Mouse (Mus musculus): ENCODE data around the gene Adss. TPM values are rescaled to one million over a fixed set of nuclear protein-coding genes. Genes with fewer than 3 reads are reported as not detected.
"Not testable (repeated sequence)": the region's sequence is repeated elsewhere in the genome, so short reads cannot be mapped to it uniquely, and the experiment has no call there.

Gene Adss
- polyA plus RNA-seq (2015; fragmentation: Nextera tagmentation; extraction: Ambion mirVana), result 44.0 and 45.0 TPM in 2 replicates

GRCm38 (mm10) chr1:177796193-177796939 is at the start of gene Adss:
Gene Adss (minus strand): TSS chr1:177796511.
- Histone ChIP-seq H3K9ac (replicated peaks) (peak within 1 kb of the TSS; percentile 81), H3K4me2 (replicated peaks) (peak within 1 kb of the TSS; percentile 66), H3K27me3 (no peaks in the 10 kb centered on the region), H3K4me1 (replicated peaks) (peaks cover 24% of the 10 kb centered on the region), H3K9me3 (no peaks in the 10 kb centered on the region), H3K27ac (peak within 1 kb of the TSS; percentile 84), H3K36me3 (no peaks in the 10 kb centered on the region), H3K4me3 (replicated peaks) (peak within 1 kb of the TSS; percentile 69)
- ATAC-seq, result peak; percentile 99
- under 1% methylated on average over 51 of the region's 64 CpGs for WGBS

GRCm38 (mm10) chr1:177845812-177846211 is 49.5 kb upstream of the Adss start:
- WGBS, result 56% methylated on average over 3 of the region's 3 CpGs
- not testable (repeated sequence) for ATAC-seq

DNA sequence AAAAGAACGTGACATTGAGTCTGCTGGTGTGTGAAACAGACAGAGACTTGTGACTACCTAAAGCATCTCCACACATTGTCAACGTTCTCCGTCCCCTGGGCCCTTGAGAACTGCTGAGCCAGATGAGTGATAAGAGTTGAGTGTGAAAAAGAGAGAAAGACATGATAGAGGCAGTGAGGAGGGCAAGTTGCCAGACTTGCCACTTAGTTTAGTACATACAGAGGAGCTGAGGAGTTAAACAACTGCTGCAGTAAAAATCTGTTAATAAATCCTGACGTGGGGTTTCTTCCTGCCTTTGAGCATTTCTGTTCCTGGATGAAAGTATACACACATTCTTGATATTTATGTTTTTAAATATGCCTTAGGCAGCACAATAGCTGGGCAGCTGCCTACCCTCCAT is 31.5 kb upstream of the Adss start:
- WGBS, result 83% methylated on average over 4 of the region's 4 CpGs
- not testable (repeated sequence) for ATAC-seq; H3K4me1 ChIP-seq (replicated peaks); H3K4me3 ChIP-seq (replicated peaks); H3K36me3 ChIP-seq; H3K9ac ChIP-seq (replicated peaks); H3K27ac ChIP-seq; H3K4me2 ChIP-seq (replicated peaks); H3K27me3 ChIP-seq; H3K9me3 ChIP-seq

More at GRCm38 (mm10) chr1:177845812-177846211, 49.5 kb upstream of the Adss start:
- not testable (repeated sequence) for H3K4me1 ChIP-seq (replicated peaks); H3K27ac ChIP-seq; H3K27me3 ChIP-seq; H3K9me3 ChIP-seq; H3K36me3 ChIP-seq; H3K9ac ChIP-seq (replicated peaks); H3K4me2 ChIP-seq (replicated peaks); H3K4me3 ChIP-seq (replicated peaks)

DNA sequence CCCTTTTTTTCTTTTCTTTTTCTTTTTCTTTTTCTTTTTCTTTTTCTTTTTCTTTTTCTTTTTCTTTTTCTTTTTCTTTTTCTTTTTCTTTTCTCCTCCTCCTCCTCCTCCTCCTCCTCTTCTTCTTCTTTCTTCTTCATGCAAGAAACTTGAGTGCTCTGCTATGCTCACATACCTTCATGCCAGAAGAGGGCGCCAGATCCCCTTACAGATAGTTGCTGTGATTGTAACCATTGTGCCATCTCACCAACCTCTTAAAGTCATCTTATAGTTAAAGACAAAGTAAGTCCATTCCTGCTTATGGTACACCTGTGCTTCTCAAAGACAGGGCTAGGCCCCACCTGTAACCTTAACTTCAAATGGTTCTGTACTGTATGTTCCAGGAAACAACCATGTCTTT is 10.5 kb upstream of the Adss start:
- H3K9me3 ChIP-seq; H3K9ac ChIP-seq (replicated peaks); H3K27ac ChIP-seq; H3K36me3 ChIP-seq; H3K4me1 ChIP-seq (replicated peaks); H3K27me3 ChIP-seq; H3K4me3 ChIP-seq (replicated peaks); ATAC-seq; H3K4me2 ChIP-seq (replicated peaks): not testable (repeated sequence)
- 18% methylated on average over 1 of the region's 1 CpGs for WGBS

DNA sequence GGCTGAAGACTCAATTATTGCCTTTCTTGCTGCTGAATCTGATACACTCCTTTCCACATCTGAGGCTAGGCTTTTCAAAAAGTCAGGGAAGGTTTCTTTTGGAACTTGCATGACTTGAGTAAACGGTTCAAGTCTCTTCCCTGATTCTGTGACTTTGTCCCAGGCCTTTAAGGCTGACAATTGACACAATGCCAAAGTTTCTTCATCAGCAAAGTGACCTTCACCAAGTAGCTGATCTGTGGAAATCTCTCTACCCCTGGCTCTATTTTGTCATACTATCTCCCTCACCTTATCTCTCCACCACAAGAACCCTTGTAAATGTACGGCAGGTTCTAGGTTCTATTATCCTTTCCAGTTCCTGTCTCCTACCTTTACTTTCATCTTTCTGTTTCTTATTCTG is 7.2 kb upstream of the Adss start:
- H3K36me3 ChIP-seq, result no peaks in the 10 kb centered on the region
- no peak overlapping the region for H3K4me3 ChIP-seq (replicated peaks)
- H3K9ac ChIP-seq (replicated peaks), result no peak overlapping the region
- no peaks in the 10 kb centered on the region for H3K27me3 ChIP-seq
- H3K9me3 ChIP-seq, result no peaks in the 10 kb centered on the region
- H3K4me1 ChIP-seq (replicated peaks), result no peaks in the 10 kb centered on the region
- no peak overlapping the region for H3K27ac ChIP-seq
- whole genome bisulfite sequencing, result 82% methylated on average over 2 of the region's 2 CpGs
- no peak for ATAC-seq
- no peak overlapping the region for H3K4me2 ChIP-seq (replicated peaks)

GRCm38 (mm10) chr1:177797151-177797755 is 942 bp upstream of the Adss start:
- no peak overlapping the region for H3K27ac ChIP-seq
- H3K27me3 ChIP-seq, result no peaks in the 10 kb centered on the region
- H3K9me3 ChIP-seq, result no peaks in the 10 kb centered on the region
- peaks cover 22% of the 10 kb centered on the region for H3K4me1 ChIP-seq (replicated peaks)
- no peak overlapping the region for H3K9ac ChIP-seq (replicated peaks)
- no peak overlapping the region for H3K4me2 ChIP-seq (replicated peaks)
- H3K36me3 ChIP-seq, result no peaks in the 10 kb centered on the region
- WGBS, result 78% methylated on average over 8 of the region's 8 CpGs
- no peak overlapping the region for H3K4me3 ChIP-seq (replicated peaks)
- no peak for ATAC-seq

- Histone ChIP-seq H3K27ac (peak overlapping the region; percentile 84), H3K36me3 (no peaks in the 10 kb centered on the region), H3K9ac (replicated peaks) (peak overlapping the region; percentile 81), H3K4me3 (replicated peaks) (peak overlapping the region; percentile 69), H3K4me1 (replicated peaks) (peaks cover 24% of the 10 kb centered on the region), H3K4me2 (replicated peaks) (peak overlapping the region; percentile 66), H3K9me3 (no peaks in the 10 kb centered on the region), H3K27me3 (no peaks in the 10 kb centered on the region)
- WGBS, result under 1% methylated on average over 41 of the region's 41 CpGs
- no peak; the same call in 1 of the 2 replicates for ATAC-seq
These were observed 704 bp downstream of the Adss start for GRCm38 (mm10) chr1:177795421-177796192.

- H3K36me3 ChIP-seq, result no peaks in the 10 kb centered on the region
- WGBS, result 8% methylated on average over 8 of the region's 8 CpGs
- no peak overlapping the region for H3K27ac ChIP-seq
- peaks cover 2% of the 10 kb centered on the region; the same call in 1 of the 2 replicates for H3K9me3 ChIP-seq
- H3K27me3 ChIP-seq, result no peaks in the 10 kb centered on the region
- H3K9ac ChIP-seq (replicated peaks), result peak overlapping the region; percentile 81
- H3K4me3 ChIP-seq (replicated peaks), result peak overlapping the region; percentile 69
- peaks cover 24% of the 10 kb centered on the region for H3K4me1 ChIP-seq (replicated peaks)
- H3K4me2 ChIP-seq (replicated peaks), result peak overlapping the region; percentile 66
- ATAC-seq, result no peak
These were observed 1.4 kb downstream of the Adss start for GRCm38 (mm10) chr1:177794866-177795265.

DNA sequence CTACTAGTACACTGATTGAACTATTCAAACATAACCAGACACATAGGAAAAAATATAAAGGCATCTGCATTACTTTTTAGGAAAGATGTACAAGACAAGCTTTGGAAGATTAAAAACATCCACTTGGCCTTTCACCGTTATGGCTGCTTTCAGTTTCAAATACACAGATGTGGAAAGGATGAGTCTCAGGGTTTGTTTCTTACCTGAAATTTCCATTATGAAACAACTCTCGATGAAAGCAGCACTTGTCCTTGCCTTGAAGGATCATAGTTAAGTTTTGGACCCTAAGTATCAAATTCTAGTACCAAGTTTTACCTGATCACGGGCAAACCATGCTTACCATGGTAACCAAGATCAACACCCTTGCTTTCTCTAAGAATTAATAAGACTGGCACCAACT is 3.5 kb downstream of the Adss start:
- Histone ChIP-seq H3K27ac (no peak overlapping the region), H3K4me3 (replicated peaks) (no peak overlapping the region), H3K4me1 (replicated peaks) (peaks cover 24% of the 10 kb centered on the region), H3K9me3 (peaks cover 8% of the 10 kb centered on the region; the same call in 1 of the 2 replicates), H3K36me3 (no peaks in the 10 kb centered on the region; the same call in 1 of the 2 replicates), H3K4me2 (replicated peaks) (no peak overlapping the region), H3K9ac (replicated peaks) (no peak overlapping the region), H3K27me3 (no peaks in the 10 kb centered on the region)
- 92% methylated on average over 3 of the region's 3 CpGs for whole genome bisulfite sequencing
- ATAC-seq, result no peak

GRCm38 (mm10) chr1:177777397-177777796 is 18.9 kb downstream of the Adss start:
- Histone ChIP-seq H3K9ac (replicated peaks) (no peak overlapping the region), H3K4me1 (replicated peaks) (no peaks in the 10 kb centered on the region), H3K27me3 (no peaks in the 10 kb centered on the region), H3K27ac (no peak overlapping the region), H3K9me3 (no peaks in the 10 kb centered on the region), H3K4me3 (replicated peaks) (no peak overlapping the region), H3K4me2 (replicated peaks) (no peak overlapping the region), H3K36me3 (peaks cover 41% of the 10 kb centered on the region)
- 85% methylated on average over 2 of the region's 2 CpGs for WGBS
- no peak for ATAC-seq

GRCm38 (mm10) chr1:177768931-177769330 is 27.4 kb downstream of the Adss start:
- H3K27ac ChIP-seq, result no peak overlapping the region
- ATAC-seq, result no peak

DNA sequence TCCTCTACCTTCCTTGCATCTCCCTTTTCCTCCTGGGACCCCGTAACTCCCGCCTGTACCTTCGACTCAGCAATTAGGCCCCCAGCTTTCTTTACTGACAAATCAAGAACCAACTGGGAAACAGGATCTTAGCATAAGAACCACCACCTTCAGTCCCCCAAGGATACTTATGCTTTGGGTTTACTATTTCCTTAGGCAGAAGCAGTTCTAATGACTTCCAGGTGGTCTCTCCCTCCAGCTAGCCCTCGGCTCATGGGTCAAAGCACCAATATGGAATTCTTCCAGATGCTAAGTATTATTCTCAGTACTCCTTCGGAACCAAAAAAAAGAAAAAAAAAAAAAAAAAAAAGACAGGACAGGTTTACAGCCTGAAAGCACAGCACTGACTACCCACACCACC is 39.1 kb downstream of the Adss start:
- Histone ChIP-seq H3K9me3 (no peaks in the 10 kb centered on the region), H3K36me3 (peaks cover 4% of the 10 kb centered on the region; the same call in 1 of the 2 replicates), H3K27me3 (no peaks in the 10 kb centered on the region), H3K4me3 (replicated peaks) (no peak overlapping the region), H3K27ac (no peak overlapping the region), H3K4me1 (replicated peaks) (no peaks in the 10 kb centered on the region), H3K4me2 (replicated peaks) (no peak overlapping the region), H3K9ac (replicated peaks) (no peak overlapping the region)
- ATAC-seq, result no peak
- 92% methylated on average over 5 of the region's 5 CpGs for WGBS

More at GRCm38 (mm10) chr1:177768931-177769330, 27.4 kb downstream of the Adss start:
- Histone ChIP-seq H3K4me1 (replicated peaks) (no peaks in the 10 kb centered on the region), H3K4me3 (replicated peaks) (no peak overlapping the region), H3K36me3 (peaks cover 50% of the 10 kb centered on the region), H3K27me3 (no peaks in the 10 kb centered on the region), H3K4me2 (replicated peaks) (no peak overlapping the region), H3K9me3 (no peaks in the 10 kb centered on the region), H3K9ac (replicated peaks) (no peak overlapping the region)

Measured in midbrain, embryonic 13.5 days (tissue).